Comparison of ENCODE assay signal across 9 mouse cellular contexts in the genomic region with DNA sequence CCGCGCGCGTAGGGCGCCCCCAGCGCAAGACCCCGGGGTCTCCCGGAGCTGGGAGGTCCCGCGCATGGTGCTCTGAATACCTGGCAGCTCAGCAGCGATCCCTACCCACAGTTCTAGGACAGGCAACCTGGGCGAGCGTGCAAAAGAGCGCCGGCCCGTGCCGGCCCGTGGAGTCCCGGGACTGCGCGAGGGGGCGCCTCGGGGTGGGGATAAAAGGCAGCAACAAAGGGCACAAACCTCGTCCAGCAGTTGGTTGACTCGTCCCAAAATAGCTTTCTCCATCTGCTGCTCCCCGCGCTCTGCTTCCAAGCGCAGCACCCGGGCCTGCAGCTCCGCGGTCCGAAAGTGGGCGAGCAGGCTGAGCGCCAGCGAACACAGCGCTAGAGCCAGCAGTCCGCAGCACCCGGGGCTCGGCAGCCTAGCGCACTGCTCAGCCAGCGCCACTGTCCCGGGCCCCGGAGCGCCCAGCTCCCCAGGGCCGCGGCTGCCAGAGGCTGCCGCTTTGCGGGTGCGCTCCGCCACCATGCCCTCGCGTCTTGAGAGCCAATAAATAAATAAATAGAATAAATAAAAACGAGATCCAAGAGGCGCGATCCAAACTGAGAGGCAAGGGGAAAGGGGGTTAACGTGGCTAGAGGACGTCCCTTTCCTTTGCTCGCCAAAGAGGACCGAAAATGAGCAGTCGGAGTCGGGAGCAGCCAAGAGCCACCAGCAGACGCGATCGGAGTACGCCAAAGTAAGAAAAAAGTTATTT. TPM values are rescaled to one million over a fixed set of nuclear protein-coding genes. Genes with fewer than 3 reads are reported as not detected.
DNase-seq lines count a peak whose midpoint lies in the region; ATAC-seq and TF ChIP-seq lines count a peak whose summit lies in the region.
"Had no signal": no experiment of that assay in that cellular context is flagged by ENCODE, and none has a peak within 500 bp of the region (broad histone marks: within the 10 kb centered on the region; RNA-seq: fewer than 3 reads in every experiment).

No protein-coding gene starts in this region.

- WGBS in heart, embryonic 16.5 days: under 1% methylated on average over 65 of the region's 65 CpGs
- WGBS in midbrain, embryonic 11.5 days: under 1% methylated on average over 65 of the region's 65 CpGs
- 2% methylated on average over 65 of the region's 65 CpGs for WGBS in small intestine, adult 2 months

- peak overlapping the region; percentile 64 for H3K4me3 ChIP-seq in megakaryocyte, embryonic 14.5 days (replicated peaks)
- peak overlapping the region; percentile 66 for H3K4me3 ChIP-seq in heart, embryonic 16.5 days (ENCODE audit: low read length)
- peak overlapping the region; percentile 39 for H3K4me3 ChIP-seq in midbrain, embryonic 11.5 days (ENCODE audit: low read depth, low read length)
- H3K4me3 ChIP-seq in small intestine, adult 2 months (ENCODE audit: low read depth, low read length): peak overlapping the region; percentile 54

- TF ChIP-seq CTCF in small intestine, adult 2 months (IDR thresholded peaks at IDR 0.05; ENCODE audit: extremely low read depth, insufficient read length, insufficient replicate concordance, low read depth, low read length): no peak

- TF ChIP-seq POLR2A in small intestine, adult 2 months (IDR thresholded peaks at IDR 0.05; ENCODE audit: low read depth, low read length): 0 out of 2 replicates have a peak, but pooled peaks have one; percentile 8

- H3K9ac ChIP-seq in heart, embryonic 16.5 days (ENCODE audit: low read length): peak overlapping the region; percentile 69
- peak overlapping the region; percentile 35 for H3K9ac ChIP-seq in midbrain, embryonic 11.5 days (ENCODE audit: low read length)

- no peak overlapping the region for H3K27ac ChIP-seq in heart, embryonic 16.5 days (ENCODE audit: low read length)
- H3K27ac ChIP-seq in midbrain, embryonic 11.5 days (ENCODE audit: low read depth, low read length): no peak overlapping the region
- H3K27ac ChIP-seq in small intestine, adult 2 months (ENCODE audit: insufficient read depth, low read depth, low read length): no peak overlapping the region
- H3K27ac ChIP-seq: macrophage had no signal

- H3K4me1 ChIP-seq in megakaryocyte, embryonic 14.5 days: peaks cover 31% of the 10 kb centered on the region
- peaks cover 12% of the 10 kb centered on the region for H3K4me1 ChIP-seq in heart, embryonic 16.5 days (ENCODE audit: control insufficient read depth, insufficient read depth, low read length)
- H3K4me1 ChIP-seq in midbrain, embryonic 11.5 days (ENCODE audit: control insufficient read depth, insufficient read depth, low read length): peaks cover 16% of the 10 kb centered on the region
- H3K4me1 ChIP-seq in small intestine, adult 2 months (ENCODE audit: control insufficient read depth, insufficient read depth, insufficient read length, low read length): no peaks in the 10 kb centered on the region; the same call in 1 of the 2 replicates

- peak; percentile 62 for DNase-seq in embryo, embryonic 10.5 days (ENCODE audit: low spot score)
- DNase-seq in layer of hippocampus, postnatal 10 days (ENCODE audit: low spot score in 2 of 2): peak; percentile 35 to 47
- DNase-seq in midbrain, embryonic 11.5 days (ENCODE audit: low spot score, missing footprints): peak; percentile 94

- peak overlapping the region; percentile 85 for H3K4me2 ChIP-seq in heart, embryonic 16.5 days (ENCODE audit: low read depth, low read length)
- peak overlapping the region; percentile 88 for H3K4me2 ChIP-seq in midbrain, embryonic 11.5 days

- peaks cover 20% of the 10 kb centered on the region for H3K9me3 ChIP-seq in megakaryocyte, embryonic 14.5 days
- peaks cover 3% of the 10 kb centered on the region; the same call in 1 of the 2 replicates for H3K9me3 ChIP-seq in heart, embryonic 16.5 days (replicated peaks; ENCODE audit: control insufficient read depth, low read length)
- H3K9me3 ChIP-seq in midbrain, embryonic 11.5 days (ENCODE audit: control insufficient read depth, low read length): no peaks in the 10 kb centered on the region

- no peak for ATAC-seq in megakaryocyte, adult 5-6 weeks (ENCODE audit: poor library complexity, severe bottlenecking)
- ATAC-seq in heart, embryonic 16.5 days (replicated peaks; ENCODE audit: extremely low read depth, insufficient read depth, low FRiP score): peak; percentile 73; the same call in 1 of the 2 replicates
- peak; percentile 49; the same call in 1 of the 2 replicates for ATAC-seq in midbrain, embryonic 11.5 days (ENCODE audit: low FRiP score)
- ATAC-seq in megakaryocyte-erythroid progenitor cell, adult 5-6 weeks (replicated peaks; ENCODE audit: low FRiP score, low TSS enrichment, poor library complexity, severe bottlenecking): no peak

- H3K27me3 ChIP-seq in megakaryocyte, embryonic 14.5 days (replicated peaks): peaks cover 88% of the 10 kb centered on the region
- peaks cover 24% of the 10 kb centered on the region for H3K27me3 ChIP-seq in heart, embryonic 16.5 days (ENCODE audit: control insufficient read depth, insufficient read depth, low read length)
- H3K27me3 ChIP-seq in midbrain, embryonic 11.5 days (ENCODE audit: control insufficient read depth, insufficient read depth, low read length): peaks cover 48% of the 10 kb centered on the region
- H3K27me3 ChIP-seq in small intestine, adult 2 months (ENCODE audit: control insufficient read depth, insufficient read depth, low read length): peaks cover 31% of the 10 kb centered on the region

- no peaks in the 10 kb centered on the region for H3K36me3 ChIP-seq in megakaryocyte, embryonic 14.5 days (replicated peaks; ENCODE audit: low read length)
- no peaks in the 10 kb centered on the region for H3K36me3 ChIP-seq in heart, embryonic 16.5 days (ENCODE audit: control insufficient read depth, insufficient read depth)
- no peaks in the 10 kb centered on the region for H3K36me3 ChIP-seq in midbrain, embryonic 11.5 days (ENCODE audit: control insufficient read depth, insufficient read depth, low read length)
- no peaks in the 10 kb centered on the region for H3K36me3 ChIP-seq in small intestine, adult 2 months (ENCODE audit: control insufficient read depth, insufficient read depth, low read length)

RNA-seq across cellular contexts. Expression of gene Col13a1, which starts 0.6 kb away (rescaled TPM):
- not detected in 2 replicates for polyA plus RNA-seq in megakaryocyte, embryonic 14.5 days (2012; ENCODE audit: insufficient read depth, low replicate concordance)
- not detected in 2 replicates for total RNA-seq in megakaryocyte, adult 5-6 weeks (2015)
- not detected in 2 replicates for total RNA-seq in megakaryocyte, adult 5-6 weeks (2017)
- 4.2 and 6.0 TPM in 2 replicates for polyA plus RNA-seq in heart, embryonic 16.5 days (2015; fragmentation: Nextera tagmentation; extraction: Ambion mirVana)
- total RNA-seq in layer of hippocampus, postnatal 10 days (2021): 1 to 10 TPM; 2.5 to 2.7 TPM
- polyA plus RNA-seq in midbrain, embryonic 11.5 days (2014; fragmentation: Nextera tagmentation; extraction: Ambion mirVana): 2.1 and 2.7 TPM in 2 replicates
- polyA plus RNA-seq in small intestine, adult 2 months (2012; rRNA removed): 1.0 and 2.1 TPM in 2 replicates
- not detected in 2 replicates for total RNA-seq in megakaryocyte-erythroid progenitor cell, adult 5-6 weeks (2014; fragmentation: Nextera tagmentation)
- not detected in 2 replicates for total RNA-seq in megakaryocyte-erythroid progenitor cell, adult 5-6 weeks (2017)
- polyA plus RNA-seq: macrophage had no signal

Comparison
In these comparisons a context has a peak if more than half of its experiments do, and no peak if none do; other contexts are left out.
1. ATAC-seq: peak in heart, embryonic 16.5 days (single experiment) and midbrain, embryonic 11.5 days (single experiment); none in megakaryocyte, adult 5-6 weeks (single experiment) and megakaryocyte-erythroid progenitor cell, adult 5-6 weeks (single experiment).
2. DNase-seq: peak in every context shown above with its lines; median percentile 94 in midbrain, embryonic 11.5 days; 62 in embryo, embryonic 10.5 days; 41 in layer of hippocampus, postnatal 10 days.
3. Peak in every context shown above with its lines, with median percentiles within 50 percentile points of each other: H3K4me3 ChIP-seq.